Mouse (Mus musculus) gastrocnemius, postnatal 4 days (tissue): ENCODE results near the gene Tdo2. TPM values are rescaled to one million over a fixed set of nuclear protein-coding genes. Genes with fewer than 3 reads are reported as not detected.

ENCODE experiments used
- DNase-seq, 2 experiments: peaks; one replicate each; pipeline ENCODE4 v3.0.0; 2021 to 2022; ENCODE audit warnings: low spot score in 2 of 2, mixed read lengths in 2 of 2
- total RNA-seq, 2 experiments: library from RNA; stranded (reverse); gene quantifications; 2 replicates each; pipeline ENCODE4 v1.2.3; 2021

Gene Tdo2
- total RNA-seq, 2 experiments from 2014 or later: 0.26 TPM; not detected in 1

DNA sequence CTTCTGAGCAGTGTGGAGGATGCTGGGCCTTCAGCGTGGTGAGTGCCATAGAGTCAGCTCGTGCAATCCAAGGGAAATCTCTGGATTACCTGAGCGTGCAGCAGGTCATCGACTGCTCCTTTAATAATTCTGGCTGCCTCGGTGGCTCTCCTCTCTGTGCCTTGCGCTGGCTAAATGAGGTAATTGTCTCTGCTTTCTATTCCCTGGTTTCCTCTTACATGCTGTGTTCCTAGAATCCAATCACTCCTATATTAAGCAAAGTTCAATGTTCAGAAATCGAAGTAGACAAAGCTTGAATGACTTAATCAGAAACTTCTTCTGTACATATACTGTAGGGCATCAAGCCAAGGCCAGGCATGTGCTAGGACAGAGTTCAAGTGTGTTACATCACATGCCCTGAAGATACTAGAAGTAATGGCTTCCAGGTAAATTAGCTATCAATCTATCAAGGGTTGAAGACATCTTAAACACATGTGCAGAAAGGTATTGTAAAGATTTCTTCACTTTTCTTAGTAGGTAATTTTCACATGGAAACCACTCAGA lies 31.1 kb downstream of the Tdo2 start:
- no peak for DNase-seq

DNA sequence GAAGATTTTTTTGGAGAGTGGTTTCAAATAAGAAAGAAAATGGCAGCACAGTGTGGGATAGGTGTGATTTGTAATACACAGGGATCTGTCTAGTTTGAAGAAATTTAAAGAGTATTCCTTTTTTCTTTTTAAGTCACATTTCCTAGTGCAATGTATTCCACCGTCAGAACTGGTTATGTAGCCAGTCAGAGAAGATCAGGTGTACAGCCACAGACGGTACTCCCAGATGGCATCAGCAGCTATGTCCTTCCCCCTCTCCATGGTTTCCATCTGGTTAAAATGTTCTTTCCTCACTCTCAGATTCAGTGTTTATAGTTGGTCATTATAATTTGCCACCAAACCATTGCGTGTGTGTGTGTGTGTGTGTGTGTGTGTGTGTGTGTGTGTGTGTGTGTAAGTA lies 32.9 kb downstream of the Tdo2 start:
- no peak for DNase-seq

DNA sequence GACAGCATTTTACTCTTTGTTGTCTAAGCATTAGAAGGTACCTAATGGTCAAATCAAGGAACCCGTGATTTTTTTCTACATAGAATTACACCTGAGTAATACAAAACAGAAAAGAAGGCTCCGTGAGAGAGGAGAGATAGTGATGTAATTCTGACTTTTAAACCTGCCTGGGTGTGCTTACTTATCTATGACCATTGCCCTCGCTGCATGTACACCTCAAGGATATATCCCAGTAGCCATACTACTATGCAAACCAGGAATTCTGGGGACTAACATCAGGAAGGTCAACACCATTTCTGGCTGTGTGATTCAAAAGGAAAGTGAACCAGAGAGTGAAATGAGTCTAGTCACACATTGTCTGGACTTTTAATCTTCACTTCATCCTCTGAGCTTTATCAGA lies 33.7 kb downstream of the Tdo2 start:
- DNase-seq: no peak

DNA sequence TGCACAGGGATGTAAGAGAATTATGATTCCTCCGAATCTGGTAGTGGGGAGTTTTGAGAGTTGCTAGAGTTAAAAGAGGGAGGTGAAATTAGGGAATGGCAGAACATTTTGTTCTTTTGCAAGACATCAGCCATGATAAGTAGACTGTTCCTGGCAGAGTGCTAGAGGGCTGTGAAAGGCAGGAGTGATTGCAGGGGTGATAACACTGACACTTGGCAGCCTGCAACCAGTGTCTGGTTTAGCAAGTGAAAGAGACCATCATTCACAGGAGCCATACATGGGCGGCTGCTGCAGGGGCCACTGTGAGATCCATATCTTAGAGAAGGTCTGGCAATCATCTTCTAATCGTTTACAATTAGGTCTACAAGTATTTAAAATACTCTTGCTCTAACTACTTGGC lies 37.1 kb downstream of the Tdo2 start:
- no peak for DNase-seq

- DNase-seq: no peak
Observed at GRCm38 (mm10) chr3:81933348-81933747, 42.7 kb downstream of the Tdo2 start.

DNA sequence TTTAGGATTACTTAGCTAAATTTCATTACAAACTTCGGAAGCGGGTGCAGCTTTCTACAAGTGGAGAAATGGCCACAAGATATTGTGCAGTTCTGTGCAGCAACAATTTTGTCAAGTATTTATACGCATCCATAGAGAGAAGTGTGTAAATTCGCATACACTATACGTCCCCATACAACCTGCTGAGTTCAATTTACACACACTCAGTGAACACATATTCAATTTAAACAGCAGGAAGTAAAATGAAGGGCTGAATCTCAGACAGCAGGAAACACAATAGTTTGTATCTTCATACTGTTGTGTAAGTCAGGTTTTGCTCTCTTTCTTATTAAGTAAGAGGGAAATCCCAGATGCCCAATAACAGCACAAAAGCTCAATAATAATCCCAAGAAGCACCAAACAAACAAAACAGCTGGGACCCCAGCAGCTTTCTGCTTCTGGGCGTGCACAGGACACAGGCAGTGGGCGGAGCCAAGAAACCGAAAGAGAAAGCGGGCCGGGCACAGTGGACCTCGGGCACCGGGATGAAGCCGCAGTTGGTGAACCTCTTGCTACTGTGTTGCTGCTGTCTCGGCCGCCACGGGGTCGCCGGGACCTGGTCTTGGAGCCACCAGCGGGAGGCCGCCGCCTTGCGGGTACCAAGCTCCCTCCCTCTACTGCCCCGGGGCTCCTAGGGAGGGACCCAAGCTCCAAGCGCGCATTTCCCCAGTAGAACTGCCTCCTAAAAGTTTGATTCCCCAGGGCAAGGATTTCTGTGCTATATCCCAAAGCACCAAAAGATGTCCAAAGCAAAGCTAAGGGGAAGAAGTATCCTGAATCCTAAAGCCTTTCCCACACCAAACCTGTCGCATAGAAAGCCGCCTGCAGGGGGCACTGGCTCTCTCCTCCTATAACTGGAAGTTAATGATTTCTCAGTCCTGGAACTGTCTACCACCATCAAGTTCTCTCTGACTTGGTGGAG lies 43.6 kb downstream of the Tdo2 start, which contains the start of gene Ctso:
Gene Ctso (plus strand): TSS at position 461 of the 961 bp plus-strand sequence.
- DNase-seq: peak; percentile 58 to 82

DNA sequence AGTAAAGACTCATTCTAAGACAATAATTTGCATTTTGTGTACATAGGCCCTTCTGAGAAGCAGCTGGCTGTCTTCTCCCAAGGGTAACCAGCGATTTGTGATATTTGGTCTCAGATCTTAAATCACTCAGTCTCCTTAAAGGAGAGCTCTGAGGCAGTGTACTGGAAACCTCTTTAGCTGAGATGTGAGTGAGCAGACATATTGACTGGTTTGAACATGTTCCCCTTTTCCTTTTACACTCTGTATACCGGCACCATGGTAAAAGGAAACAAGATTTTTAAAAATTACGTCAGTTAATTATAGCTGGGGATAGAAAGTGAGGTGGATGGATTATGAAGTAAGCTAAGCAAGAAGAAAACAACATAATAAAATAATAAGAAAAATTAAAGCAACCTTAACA lies 44.3 kb downstream of the Tdo2 start:
- DNase-seq: no peak

- DNase-seq: no peak
Observed at GRCm38 (mm10) chr3:81929073-81929472, 46.9 kb downstream of the Tdo2 start.

- no peak for DNase-seq
Observed at GRCm38 (mm10) chr3:81926764-81927325, 49.2 kb downstream of the Tdo2 start.

DNA sequence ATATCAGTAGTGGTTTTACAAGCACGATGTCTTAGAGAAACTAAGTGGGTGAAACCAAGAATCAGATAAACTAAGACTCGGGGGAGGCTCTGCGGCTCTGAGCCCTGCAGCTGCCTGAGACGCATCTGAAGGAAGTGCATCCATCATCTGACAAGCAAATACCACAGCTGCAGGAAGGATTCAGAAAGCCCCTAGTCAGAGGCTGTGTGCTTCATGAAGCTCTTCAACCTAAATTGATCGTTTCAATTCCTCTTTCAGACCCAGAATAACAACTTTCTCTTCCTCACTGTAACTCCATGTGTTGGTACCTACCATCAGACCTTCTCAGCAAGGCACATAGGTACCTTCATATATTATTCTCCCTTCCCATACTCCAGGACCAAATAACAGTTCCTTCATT lies 50.1 kb downstream of the Tdo2 start:
- DNase-seq: no peak

DNA sequence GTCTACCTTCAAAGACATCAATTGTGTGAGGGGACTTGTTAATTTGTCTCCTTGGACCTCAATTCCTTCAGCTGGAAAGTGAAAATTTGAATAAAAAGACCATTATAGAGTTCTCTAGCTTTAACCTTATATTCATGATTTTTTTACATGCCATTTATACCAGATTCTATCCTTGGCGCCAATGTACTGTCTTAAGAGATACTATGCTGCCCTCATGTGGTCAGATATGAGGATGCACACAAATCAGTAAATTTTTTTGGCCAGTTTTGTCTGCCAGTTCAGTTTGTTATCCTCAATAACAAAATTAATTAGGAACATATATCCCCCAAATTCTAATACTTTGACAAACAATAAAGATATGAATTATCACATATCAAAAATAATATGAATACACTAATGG lies 51.1 kb downstream of the Tdo2 start:
- DNase-seq: no peak

GRCm38 (mm10) chr3:81922910-81923309 lies 53.1 kb downstream of the Tdo2 start:
- no peak for DNase-seq

GRCm38 (mm10) chr3:81919681-81920080 lies 56.3 kb downstream of the Tdo2 start:
- no peak for DNase-seq

- DNase-seq: no peak
Observed at GRCm38 (mm10) chr3:81918215-81918614, 57.8 kb downstream of the Tdo2 start.

- DNase-seq: no peak
Observed at GRCm38 (mm10) chr3:81917354-81917935, 58.6 kb downstream of the Tdo2 start.

DNA sequence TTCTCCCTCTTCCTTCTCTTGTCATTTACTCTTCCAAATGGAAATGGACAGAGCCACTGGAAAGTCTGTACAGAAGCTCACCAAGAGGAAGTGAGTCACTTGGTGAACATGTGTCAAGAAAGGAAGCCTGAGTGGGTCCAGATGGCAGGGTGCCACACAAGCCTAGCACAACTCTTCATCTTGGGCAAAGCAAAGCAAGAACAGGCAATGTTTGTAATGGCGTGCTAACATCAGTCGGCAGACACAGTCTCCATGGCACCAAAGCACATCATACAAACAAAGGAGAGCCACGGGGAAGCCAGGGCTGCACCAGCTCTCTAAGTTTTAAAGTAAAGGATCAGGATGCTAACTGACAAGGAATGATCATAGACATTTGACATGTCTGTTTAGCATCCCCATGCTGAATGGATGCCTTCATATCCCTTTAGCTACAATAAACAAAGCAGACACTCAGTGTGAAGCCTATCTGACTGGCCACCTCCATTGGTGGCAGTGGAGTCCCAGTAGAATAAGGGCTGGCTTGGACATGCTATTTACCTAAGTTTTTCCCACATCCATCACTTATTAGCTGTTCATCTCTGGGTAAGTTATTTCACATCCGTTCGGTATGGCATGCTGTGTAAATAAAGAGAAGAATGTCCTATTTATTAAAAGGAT lies 59.8 kb downstream of the Tdo2 start:
- DNase-seq: no peak

DNA sequence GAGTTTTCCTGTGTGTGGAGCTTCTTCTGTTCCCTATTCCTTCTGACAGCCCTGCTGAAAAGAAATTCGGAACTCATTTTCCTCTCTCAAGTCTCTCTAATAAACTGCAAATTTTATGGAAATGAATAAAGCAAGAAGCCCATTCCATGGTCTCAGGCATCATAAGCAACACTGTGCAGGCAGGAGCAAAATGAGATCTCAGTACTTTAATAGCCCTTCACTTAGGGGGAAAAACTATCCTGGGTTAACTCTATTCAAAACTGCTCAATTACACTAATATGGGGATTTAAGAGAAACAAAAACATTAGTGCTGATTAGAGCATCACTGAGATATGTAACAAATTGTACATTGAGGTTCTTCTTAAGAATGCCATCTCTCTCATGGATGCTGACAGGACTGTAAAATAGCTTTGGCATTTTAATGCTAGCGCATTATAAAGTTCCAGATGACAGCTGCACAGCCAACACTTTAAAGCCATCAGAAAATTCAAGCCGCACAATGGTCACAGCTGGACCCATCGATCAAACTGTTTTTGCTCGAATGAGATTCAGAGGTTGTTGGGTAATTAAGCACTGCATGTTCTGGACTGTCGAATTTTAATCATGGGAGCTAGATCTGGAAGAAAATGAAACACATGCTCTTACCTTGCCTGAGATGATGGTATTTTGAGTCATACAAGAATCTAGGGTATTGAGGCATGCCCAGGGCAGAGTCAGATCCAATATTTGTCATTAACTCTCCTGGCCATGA lies 65.5 kb downstream of the Tdo2 start:
- peak in 1 of 2 experiments; percentile 23 for DNase-seq
